Mouse (Mus musculus) C2C12 (cell line): ENCODE measurements around the gene Qrich1. TPM values are rescaled to one million over a fixed set of nuclear protein-coding genes. Genes with fewer than 3 reads are reported as not detected.
A peak's percentile ranks its signal among the peaks of the same experiment; 100 is the strongest.

Experiments used
- H3K27me3 ChIP-seq: one replicate; pipeline ENCODE4 v1.6.1; 2011; ENCODE audit not compliant: control insufficient read depth, insufficient read depth, insufficient read length
- H3K36me3 ChIP-seq: one replicate; pipeline ENCODE4 v1.6.1; 2011; ENCODE audit not compliant: control insufficient read depth, insufficient read depth
- H3K4me3 ChIP-seq: one replicate; pipeline ENCODE4 v1.5.1; 2011; ENCODE audit warnings: mild to moderate bottlenecking, control low read depth; ENCODE audit not compliant: poor library complexity, insufficient read depth, severe bottlenecking
- H3K79me2 ChIP-seq: one replicate; pipeline ENCODE4 v1.6.1; 2011; ENCODE audit not compliant: control insufficient read depth, insufficient read depth
- H3K79me3 ChIP-seq: one replicate; pipeline ENCODE4 v1.6.1; 2011; ENCODE audit warnings: low read depth, control low read depth
- H3ac ChIP-seq: one replicate; pipeline ENCODE3; 2011; ENCODE audit warnings: low read depth; ENCODE audit not compliant: control insufficient read depth, insufficient read length
- CEBPB ChIP-seq: IDR thresholded peaks from one replicate; pipeline ENCODE4 v1.6.1; 2011; ENCODE audit warnings: low read depth, mild to moderate bottlenecking, control low read depth, moderate library complexity
- CTCF ChIP-seq: IDR thresholded peaks from one replicate; pipeline ENCODE4 v1.5.1; 2011; ENCODE audit not compliant: control insufficient read depth, insufficient read depth, insufficient read length
- FOSL1 ChIP-seq: IDR thresholded peaks from one replicate; pipeline ENCODE4 v1.8.0; 2011; ENCODE audit warnings: mild to moderate bottlenecking, low read length; ENCODE audit not compliant: poor library complexity, insufficient read depth, severe bottlenecking
- MAX ChIP-seq: IDR thresholded peaks from one replicate; pipeline ENCODE4 v1.6.1; 2011; ENCODE audit warnings: mild to moderate bottlenecking, control low read depth
- MYOD1 ChIP-seq: IDR thresholded peaks from one replicate; pipeline ENCODE4 v1.6.1; 2011; ENCODE audit warnings: low read depth; ENCODE audit not compliant: control insufficient read depth, insufficient read length
- MYOG ChIP-seq: IDR thresholded peaks from one replicate; pipeline ENCODE4 v1.6.1; 2011; ENCODE audit not compliant: control insufficient read depth, insufficient read length; ENCODE audit errors: extremely low read depth
- USF1 ChIP-seq: IDR thresholded peaks from one replicate; pipeline ENCODE4 v1.6.1; 2011; ENCODE audit warnings: low read depth, mild to moderate bottlenecking, control low read depth, moderate library complexity
- long read RNA-seq, 2 experiments: library from polyadenylated mRNA; unstranded; transcript quantifications; one replicate each; pipeline ENCODE4 v2.0.0; 2019 to 2020
- polyA plus RNA-seq: library from polyadenylated mRNA; unstranded; fragments of >200 nt; fragmentation: generic; extraction: Trizol; gene quantifications from one replicate; pipeline ENCODE4 v1.2.1, GENCODE M21; 2012; ENCODE audit warnings: missing spikeins

The Qrich1 gene
- polyA plus RNA-seq: 58.2 TPM
- long read RNA-seq, experiment 1, transcript Qrich1-202 (10 exons, 3,040 nt): major isoform, 20 of 56 reads
- long read RNA-seq, experiment 1, partial matches to known transcripts: 13 of 56 reads
- long read RNA-seq, experiment 1, other reads (novel, unspliced or antisense): 22 of 56 reads
- long read RNA-seq, experiment 2, transcript Qrich1-201 (11 exons, 3,331 nt): minor isoform, 23 of 667 reads
- long read RNA-seq, experiment 2, transcript Qrich1-202 (10 exons, 3,040 nt): major isoform, 258 of 667 reads
- long read RNA-seq, experiment 2, partial matches to known transcripts: 34 of 667 reads
- long read RNA-seq, experiment 2, other reads (novel, unspliced or antisense): 352 of 667 reads

DNA sequence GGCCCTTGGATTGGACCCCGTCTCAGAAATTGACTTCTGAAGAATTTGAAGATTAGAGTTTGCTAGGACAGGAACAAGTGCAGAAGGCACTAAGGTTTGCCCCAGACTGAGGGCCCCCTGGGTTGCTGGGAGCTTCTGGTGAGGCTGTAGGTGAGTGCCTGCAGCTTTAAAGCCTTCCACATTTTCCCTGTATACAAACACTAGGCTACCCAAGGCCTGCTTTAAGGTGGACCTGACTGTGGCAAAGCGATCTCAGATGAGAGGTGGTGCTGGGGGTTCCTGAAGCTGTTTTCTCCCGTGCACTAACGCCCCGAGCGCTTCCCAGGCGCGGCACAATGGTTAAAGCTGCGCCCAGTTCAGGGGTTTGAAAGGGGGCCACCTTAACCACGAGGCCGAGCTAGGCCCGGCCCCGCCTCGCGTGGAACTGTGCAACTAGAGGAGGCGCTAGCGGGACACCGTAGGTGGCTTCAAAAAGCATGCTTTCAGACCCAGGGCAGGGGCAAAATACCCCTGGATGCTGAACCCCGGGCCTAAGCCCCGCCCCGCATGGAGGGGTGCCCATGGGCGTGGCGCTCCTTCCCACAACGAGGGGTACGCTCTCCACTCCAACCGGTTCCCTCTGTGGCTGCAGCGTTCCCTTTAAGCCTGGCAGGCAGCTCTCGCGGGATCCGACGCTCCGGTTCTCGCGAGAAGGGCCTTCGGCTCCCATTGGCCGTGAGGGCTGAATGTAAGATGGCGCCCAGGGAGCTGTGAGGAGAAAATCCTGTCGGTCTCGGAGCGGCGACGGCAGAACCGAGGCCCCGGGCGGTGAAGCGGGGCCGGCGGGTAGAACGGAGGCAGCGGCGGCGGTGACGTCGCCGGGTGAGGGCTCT, at the start of gene Qrich1:
Gene Qrich1 (plus strand): TSS at position 427 of the 872 bp plus-strand sequence.
- Histone ChIP-seq H3K79me2 (peaks cover 44% of the 10 kb centered on the region), H3K27me3 (no peaks in the 10 kb centered on the region), H3ac (peak within 1 kb of the TSS; percentile 92), H3K4me3 (peak within 1 kb of the TSS; percentile 72), H3K36me3 (peaks cover 55% of the 10 kb centered on the region), H3K79me3 (peaks cover 39% of the 10 kb centered on the region)
- TF ChIP-seq MAX (peak; percentile 69), CTCF (no peak)

- Histone ChIP-seq H3K27me3 (no peaks in the 10 kb centered on the region), H3ac (no peak overlapping the region), H3K79me2 (no peaks in the 10 kb centered on the region), H3K36me3 (peaks cover 11% of the 10 kb centered on the region), H3K79me3 (no peaks in the 10 kb centered on the region), H3K4me3 (no peak overlapping the region)
- no peak for TF ChIP-seq FOSL1
- TF ChIP-seq USF1: no peak
- TF ChIP-seq CEBPB: no peak
- no peak for TF ChIP-seq CTCF
- no peak for TF ChIP-seq MYOD1
- no peak for TF ChIP-seq MAX
- no peak for TF ChIP-seq MYOG
These were observed 47.2 kb upstream of the Qrich1 start for GRCm38 (mm10) chr9:108469430-108469829.

GRCm38 (mm10) chr9:108469845-108470244, 46.8 kb upstream of the Qrich1 start:
- no peaks in the 10 kb centered on the region for H3K27me3 ChIP-seq
- no peaks in the 10 kb centered on the region for H3K79me2 ChIP-seq
- H3K4me3 ChIP-seq: no peak overlapping the region
- TF ChIP-seq FOSL1 (no peak), USF1 (no peak), MAX (no peak), CEBPB (no peak), CTCF (no peak), MYOD1 (no peak), MYOG (no peak)
- H3ac ChIP-seq: no peak overlapping the region
- no peaks in the 10 kb centered on the region for H3K79me3 ChIP-seq
- H3K36me3 ChIP-seq: peaks cover 7% of the 10 kb centered on the region

DNA sequence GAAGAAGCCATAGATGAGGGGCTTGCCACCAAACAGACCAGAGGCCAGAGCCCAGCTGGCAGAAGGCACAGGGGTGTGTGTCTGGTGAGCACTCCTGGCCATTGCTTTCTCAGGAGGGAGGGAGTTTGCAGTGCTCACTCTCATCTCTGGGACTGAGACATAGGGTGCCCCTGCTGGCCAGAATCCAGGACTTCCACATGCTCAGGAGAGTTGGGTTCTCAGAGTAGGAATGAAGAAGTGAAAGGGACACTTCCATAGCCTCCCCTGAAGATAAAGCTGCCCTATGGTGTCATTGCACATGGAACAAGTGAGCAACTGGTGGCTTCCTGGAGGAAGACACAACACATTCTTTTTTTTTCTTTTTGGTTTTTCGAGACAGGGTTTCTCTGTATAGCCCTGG, 42.1 kb upstream of the Qrich1 start:
- Histone ChIP-seq H3K4me3 (no peak overlapping the region), H3ac (no peak overlapping the region), H3K36me3 (no peaks in the 10 kb centered on the region), H3K27me3 (no peaks in the 10 kb centered on the region), H3K79me2 (no peaks in the 10 kb centered on the region), H3K79me3 (no peaks in the 10 kb centered on the region)
- TF ChIP-seq MYOG (no peak), CTCF (no peak), CEBPB (no peak), USF1 (no peak), FOSL1 (no peak), MYOD1 (no peak), MAX (no peak)

DNA sequence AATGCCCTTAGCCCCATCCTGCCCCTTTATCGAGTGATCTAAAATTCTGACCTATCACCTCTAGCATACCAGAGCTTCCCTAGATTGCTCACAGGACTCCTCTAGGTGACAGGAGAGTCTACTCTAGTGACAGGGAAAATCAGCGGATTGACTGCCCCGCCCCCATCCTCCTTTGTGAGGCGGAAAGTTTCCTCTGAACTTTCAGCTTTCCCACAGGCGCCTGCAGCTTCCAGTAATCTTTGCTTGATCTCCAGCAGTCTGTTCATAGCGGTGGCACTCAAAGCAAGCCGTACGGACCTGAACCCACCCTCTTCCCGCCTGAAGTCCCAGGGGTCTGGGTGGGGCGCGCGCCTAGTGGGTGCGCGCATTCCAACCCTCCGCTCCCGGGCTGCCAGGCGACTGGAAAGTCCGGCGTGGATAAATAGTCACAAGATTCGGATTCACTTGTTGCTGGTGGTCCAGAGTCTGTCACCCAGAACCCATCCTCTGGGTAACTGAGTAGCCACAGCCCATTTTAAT, 37.9 kb upstream of the Qrich1 start:
- Histone ChIP-seq H3K36me3 (peaks cover 27% of the 10 kb centered on the region), H3K4me3 (peak overlapping the region; percentile 25), H3K79me3 (peaks cover 12% of the 10 kb centered on the region), H3ac (peak overlapping the region; percentile 38), H3K27me3 (no peaks in the 10 kb centered on the region), H3K79me2 (peaks cover 32% of the 10 kb centered on the region)
- TF ChIP-seq MYOD1 (no peak), MAX (peak; percentile 32)
